Comparison of ENCODE assay signal across 8 mouse cellular contexts in genomic region chr8:48109373-48109855, GRCm38 (mm10). TPM values are rescaled to one million over a fixed set of nuclear protein-coding genes. Genes with fewer than 3 reads are reported as not detected.
DNase-seq lines count a peak whose midpoint lies in the region; ATAC-seq and TF ChIP-seq lines count a peak whose summit lies in the region.

No protein-coding gene starts in this region.

- peaks cover 14% of the 10 kb centered on the region for H3K79me2 ChIP-seq in MEL (ENCODE audit: control insufficient read depth, insufficient read depth, low read length, poor library complexity)

- peak overlapping the region; percentile 79 for H3K9ac ChIP-seq in heart, embryonic 14.5 days (ENCODE audit: low read length)
- peak overlapping the region; percentile 92 for H3K9ac ChIP-seq in MEL (ENCODE audit: control insufficient read depth, low read depth, low read length, poor library complexity, severe bottlenecking)

- no peak for TF ChIP-seq RAD21 in MEL (IDR thresholded peaks at IDR 0.05; ENCODE audit: low read depth, low read length)

- 0 out of 4 replicates have a peak overlapping the region, but pooled peaks of 1 of the 2 experiments have one; percentile 59 for H3K27ac ChIP-seq in heart, embryonic 14.5 days (replicated peaks in 1 of 2; ENCODE audit: control insufficient read depth in 1 of 2, insufficient read depth in 1 of 2, low read depth in 2 of 2, low read length in 2 of 2)
- peak overlapping the region; percentile 74 for H3K27ac ChIP-seq in MEL (ENCODE audit: control insufficient read depth, low read depth, low read length)
- H3K27ac ChIP-seq in hindbrain, embryonic 10.5 days, result peak overlapping the region; percentile 95

- H3K4me1 ChIP-seq in heart, embryonic 14.5 days (ENCODE audit: control insufficient read depth in 2 of 2, insufficient read depth in 2 of 2, low read length in 2 of 2), result peaks cover 4 to 8% of the 10 kb centered on the region in 2 experiments; a peak in 3 of 4 replicates
- peaks cover 0 to 10% of the 10 kb centered on the region in 2 experiments; a peak in 1 of 4 replicates for H3K4me1 ChIP-seq in MEL (ENCODE audit: control insufficient read depth in 1 of 2, insufficient read depth in 2 of 2, low read length in 2 of 2)
- peaks cover 15% of the 10 kb centered on the region for H3K4me1 ChIP-seq in hindbrain, embryonic 10.5 days (replicated peaks)
- peaks cover 28% of the 10 kb centered on the region for H3K4me1 ChIP-seq in megakaryocyte, embryonic 14.5 days

- no peaks in the 10 kb centered on the region; the same call in 1 of the 2 replicates for H3K9me3 ChIP-seq in heart, embryonic 14.5 days (ENCODE audit: control insufficient read depth, low read length)
- H3K9me3 ChIP-seq in MEL (replicated peaks; ENCODE audit: insufficient read depth, low read length), result no peaks in the 10 kb centered on the region
- peaks cover 12% of the 10 kb centered on the region for H3K9me3 ChIP-seq in hindbrain, embryonic 10.5 days
- peaks cover 18% of the 10 kb centered on the region for H3K9me3 ChIP-seq in megakaryocyte, embryonic 14.5 days

- no peak for TF ChIP-seq CTCF in MEL (IDR thresholded peaks at IDR 0.05 in 2 of 3, conservative IDR thresholded peaks at IDR 0.05 in 1 of 3; ENCODE audit: control insufficient read depth in 1 of 3, insufficient read depth in 1 of 3, low read depth in 2 of 3, low read length in 3 of 3, poor library complexity in 1 of 3, severe bottlenecking in 1 of 3)

- TF ChIP-seq POLR2A in MEL (IDR thresholded peaks at IDR 0.05; ENCODE audit: control insufficient read depth in 1 of 2, insufficient read depth in 1 of 2, low read depth in 1 of 2, low read length in 2 of 2, poor library complexity in 1 of 2), result no peak; a peak in 1 of 4 replicates

- no peak for TF ChIP-seq EP300 in MEL (IDR thresholded peaks at IDR 0.05; ENCODE audit: low read depth in 1 of 2, low read length in 2 of 2)

- H3K36me3 ChIP-seq in heart, embryonic 14.5 days (ENCODE audit: control insufficient read depth, insufficient read depth, low read length), result peaks cover 13% of the 10 kb centered on the region
- H3K36me3 ChIP-seq in MEL (ENCODE audit: control insufficient read depth in 1 of 2, insufficient read depth in 2 of 2, low read length in 2 of 2), result peaks cover 1 to 11% of the 10 kb centered on the region in 2 experiments; a peak in 3 of 4 replicates
- H3K36me3 ChIP-seq in hindbrain, embryonic 10.5 days, result peaks cover 24% of the 10 kb centered on the region
- peaks cover 16% of the 10 kb centered on the region for H3K36me3 ChIP-seq in megakaryocyte, embryonic 14.5 days (replicated peaks; ENCODE audit: low read length)

- peak overlapping the region; percentile 91 for H3K4me2 ChIP-seq in heart, embryonic 14.5 days (ENCODE audit: low read length)

- WGBS in heart, embryonic 14.5 days, result 34% methylated on average over 5 of the region's 5 CpGs
- 36% methylated on average over 5 of the region's 5 CpGs for WGBS in hindbrain, embryonic 10.5 days

- peak overlapping the region; percentile 77 to 94 for H3K4me3 ChIP-seq in heart, embryonic 14.5 days (ENCODE audit: control insufficient read depth in 1 of 2, insufficient read depth in 1 of 2, low read depth in 1 of 2, low read length in 2 of 2)
- peak overlapping the region; percentile 69 to 91 for H3K4me3 ChIP-seq in MEL (ENCODE audit: control insufficient read depth in 1 of 2, insufficient read depth in 1 of 2, low read depth in 2 of 2, low read length in 2 of 2)
- peak overlapping the region; percentile 84 for H3K4me3 ChIP-seq in hindbrain, embryonic 10.5 days
- H3K4me3 ChIP-seq in megakaryocyte, embryonic 14.5 days (replicated peaks), result peak overlapping the region; percentile 99

- no peak for DNase-seq in heart, postnatal 4 days
- no peak for DNase-seq in MEL (ENCODE audit: low read depth, low spot score)
- peak; percentile 12 for DNase-seq in hindbrain, embryonic 10.5 days (ENCODE audit: low spot score)
- no peak for DNase-seq in urinary bladder, postnatal 25 days (ENCODE audit: low spot score)
- DNase-seq in layer of hippocampus, postnatal 14 days (ENCODE audit: low spot score in 2 of 2), result no peak
- DNase-seq in thymus, postnatal 25 days, result no peak

- ATAC-seq in heart, embryonic 14.5 days (ENCODE audit: insufficient number of reproducible peaks, insufficient read depth, low FRiP score, low read depth), result no peak

- no peaks in the 10 kb centered on the region for H3K27me3 ChIP-seq in heart, embryonic 14.5 days (ENCODE audit: control insufficient read depth, insufficient read depth, low read length)
- no peaks in the 10 kb centered on the region for H3K27me3 ChIP-seq in MEL (ENCODE audit: control insufficient read depth in 1 of 2, insufficient read depth in 2 of 2, low read length in 2 of 2)
- H3K27me3 ChIP-seq in hindbrain, embryonic 10.5 days (ENCODE audit: insufficient read depth, poor library complexity, severe bottlenecking), result no peaks in the 10 kb centered on the region
- no peaks in the 10 kb centered on the region for H3K27me3 ChIP-seq in megakaryocyte, embryonic 14.5 days (replicated peaks)

TF ChIP-seq in MEL, 35 proteins besides CTCF, POLR2A, EP300 and RAD21:
- TF ChIP-seq KAT2A (conservative IDR thresholded peaks at IDR 0.05; ENCODE audit: low read depth, low read length) (no peak), MYC (IDR thresholded peaks at IDR 0.05; ENCODE audit: low read depth, low read length) (no peak), ZC3H11A (IDR thresholded peaks at IDR 0.05; ENCODE audit: low read depth, low read length) (no peak), JUND (IDR thresholded peaks at IDR 0.05; ENCODE audit: low read depth, low read length) (no peak), POLR2AphosphoS5 (IDR thresholded peaks at IDR 0.05; ENCODE audit: borderline replicate concordance, low read depth, low read length) (peak; percentile 65; the same call in 1 of the 2 replicates), GATA1 (IDR thresholded peaks at IDR 0.05; ENCODE audit: low read depth, low read length) (0 out of 2 replicates have a peak, but pooled peaks have one; percentile 14), ETS1 (IDR thresholded peaks at IDR 0.05; ENCODE audit: low read depth, low read length) (no peak), BHLHE40 (IDR thresholded peaks at IDR 0.05; ENCODE audit: borderline replicate concordance, low read depth, low read length) (no peak), TBP (IDR thresholded peaks at IDR 0.05; ENCODE audit: low read depth, low read length) (peak; percentile 75), TCF12 (IDR thresholded peaks at IDR 0.05; ENCODE audit: low read depth, low read length) (no peak), MAZ (IDR thresholded peaks at IDR 0.05; ENCODE audit: low read depth, low read length) (peak; percentile 54; the same call in 1 of the 2 replicates), GABPA (IDR thresholded peaks at IDR 0.05; ENCODE audit: low read depth, low read length) (no peak), MEF2A (IDR thresholded peaks at IDR 0.05; ENCODE audit: extremely low read depth, insufficient replicate concordance, low read depth, low read length, poor library complexity, severe bottlenecking) (no peak), HCFC1 (IDR thresholded peaks at IDR 0.05; ENCODE audit: low read depth, low read length) (no peak), POLR2AphosphoS2 (IDR thresholded peaks at IDR 0.05; ENCODE audit: low read length) (no peak), USF1 (IDR thresholded peaks at IDR 0.05; ENCODE audit: low read depth, low read length) (no peak), MAFK (IDR thresholded peaks at IDR 0.05; ENCODE audit: borderline replicate concordance, low read depth, low read length) (no peak), ELF1 (IDR thresholded peaks at IDR 0.05; ENCODE audit: low read depth, low read length) (no peak), NRF1 (IDR thresholded peaks at IDR 0.05; ENCODE audit: insufficient read depth, low read depth, low read length, poor library complexity, severe bottlenecking) (no peak), CHD2 (IDR thresholded peaks at IDR 0.05; ENCODE audit: low read length) (no peak)

RNA-seq across cellular contexts. Expression of gene Dctd, which starts 10.5 kb away (rescaled TPM):
- 33.4 and 34.1 TPM in 2 replicates for polyA plus RNA-seq in heart, embryonic 14.5 days (2014; fragmentation: Nextera tagmentation; extraction: Ambion mirVana)
- total RNA-seq in heart, postnatal 4 days (2021), result 10 to 100 TPM; 11.6 to 12.6 TPM
- total RNA-seq in MEL (2012; rRNA removed), result 47.2 and 59.5 TPM in 2 replicates
- 10 to 100 TPM; 78.0 to 79.9 TPM for polyA plus RNA-seq in MEL (2012; ENCODE audit: insufficient read depth in 1 of 2, insufficient read length in 2 of 2, low read depth in 1 of 2, low replicate concordance in 2 of 2, missing spikeins in 1 of 2)
- polyA plus RNA-seq in hindbrain, embryonic 10.5 days (2016; fragmentation: Nextera tagmentation; extraction: Ambion mirVana), result 27.8 and 41.0 TPM in 2 replicates
- polyA plus RNA-seq in megakaryocyte, embryonic 14.5 days (2012; ENCODE audit: insufficient read depth, low replicate concordance), result 3.2 TPM in 1 of 2 replicates, not detected in the other
- 1 to 10 TPM; 5.3 to 6.9 TPM for total RNA-seq in layer of hippocampus, postnatal 14 days (2021)
